In the genomic region with DNA sequence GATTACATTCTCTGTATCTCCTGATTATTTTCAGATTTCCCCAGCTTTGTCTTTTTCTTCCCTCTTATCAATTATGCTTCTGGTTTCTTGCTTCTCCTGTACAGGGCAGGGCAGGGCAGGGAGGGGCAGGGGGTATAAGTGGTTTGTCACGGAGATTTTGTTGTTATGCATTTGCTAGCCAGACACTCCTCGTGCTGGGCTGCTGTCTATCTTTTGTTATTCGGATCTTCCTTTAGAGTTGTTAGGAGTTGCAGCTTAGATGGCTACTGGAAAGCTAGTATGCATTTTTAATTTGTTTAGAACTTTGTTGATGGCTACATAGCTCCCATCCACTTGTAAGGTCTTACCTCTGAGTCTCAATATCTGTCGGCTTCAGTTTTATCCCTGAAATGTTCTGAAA, we compare ENCODE assay signal across 18 mouse cellular contexts.
DNase-seq lines count a peak whose midpoint lies in the region; ATAC-seq lines count a peak whose summit lies in the region.
"Had no signal": no experiment of that assay in that cellular context is flagged by ENCODE, and none has a peak within 500 bp of the region (broad histone marks: within the 10 kb centered on the region; RNA-seq: fewer than 3 reads in every experiment).

No protein-coding gene starts in this region.

- ATAC-seq in activated CD4-positive, CD25-positive, alpha-beta regulatory T cell, adult 4 months: no peak
- ATAC-seq: forebrain, embryonic 13.5 days; forebrain, embryonic 15.5 days; forebrain, postnatal 0 days; Patski had no signal

- DNase-seq in ES-CJ7 (ENCODE audit: low read depth, low spot score): peak; percentile 70
- DNase-seq in R1 (ENCODE audit: low read depth, low spot score): peak; percentile 84
- DNase-seq in thymus, postnatal 10 days (ENCODE audit: low spot score in 2 of 2): no peak
- no peak for DNase-seq in urinary bladder, postnatal 36 days (ENCODE audit: low spot score in 2 of 2)
- DNase-seq: adrenal gland, adult 2 months; adrenal gland, postnatal 10 days; adrenal gland, postnatal 25 days; cerebellum, adult 11 months; cerebellum, adult 18-20 months; cerebellum, adult 8-10 months; cerebellum, adult 9-11 months; cerebellum, postnatal 14 days; cerebellum, postnatal 36 days; forebrain, postnatal 0 days had no signal

Comparison
In these comparisons a context has a peak if more than half of its experiments do, and no peak if none do; other contexts are left out.
1. DNase-seq: peak in ES-CJ7 (single experiment) and R1 (single experiment); none in thymus, postnatal 10 days (0 of 2) and urinary bladder, postnatal 36 days (0 of 2).